Mouse (Mus musculus) megakaryocyte, embryonic 14.5 days (primary cell): Measurements from ENCODE around the gene Sel1l3. TPM values are rescaled to one million over a fixed set of nuclear protein-coding genes. Genes with fewer than 3 reads are reported as not detected.

Experiments used
- H3K27me3 ChIP-seq: replicated peaks from 2 replicates; pipeline ENCODE3; 2012; ENCODE audit warnings: inconsistent platforms
- H3K36me3 ChIP-seq: replicated peaks from 2 replicates; pipeline ENCODE3; 2012; ENCODE audit warnings: low read length, inconsistent platforms, mixed read lengths
- H3K4me1 ChIP-seq: 2 replicates; pipeline ENCODE4 v1.6.1; 2012; ENCODE audit warnings: inconsistent platforms
- H3K4me3 ChIP-seq: replicated peaks from 2 replicates; pipeline ENCODE3; 2012; ENCODE audit warnings: moderate library complexity, mild to moderate bottlenecking, inconsistent platforms
- H3K9me3 ChIP-seq: 2 replicates; pipeline ENCODE4 v1.6.1; 2012; ENCODE audit warnings: inconsistent platforms
- FLI1 ChIP-seq: IDR thresholded peaks from 2 replicates; pipeline ENCODE4 v1.6.1; 2012; ENCODE audit warnings: low read length, inconsistent platforms, mixed read lengths
- GATA1 ChIP-seq: IDR thresholded peaks from 3 replicates; pipeline ENCODE4 v1.6.1; 2012; ENCODE audit warnings: mixed read lengths, low read length, inconsistent platforms, borderline replicate concordance
- polyA plus RNA-seq: library from polyadenylated mRNA; stranded (reverse); fragments of >175 nt; gene quantifications from 2 replicates; pipeline ENCODE4 v1.2.3, GENCODE M21; 2012; ENCODE audit warnings: low replicate concordance; ENCODE audit not compliant: insufficient read depth

Sel1l3 gene
- polyA plus RNA-seq, 1 experiment = 0.08 TPM

- no peaks in the 10 kb centered on the region for H3K36me3 ChIP-seq
- H3K4me3 ChIP-seq = no peak overlapping the region
- TF ChIP-seq FLI1 (no peak), GATA1 (no peak)
- H3K27me3 ChIP-seq = no peaks in the 10 kb centered on the region
- H3K4me1 ChIP-seq = no peaks in the 10 kb centered on the region
- H3K9me3 ChIP-seq = no peaks in the 10 kb centered on the region
These were observed 79.7 kb downstream of the Sel1l3 start for GRCm38 (mm10) chr5:53134003-53134402.

GRCm38 (mm10) chr5:53124701-53125100, 89.0 kb downstream of the Sel1l3 start:
- no peak for TF ChIP-seq GATA1
- TF ChIP-seq FLI1 = no peak
- peaks cover 2% of the 10 kb centered on the region for H3K27me3 ChIP-seq
- H3K4me3 ChIP-seq = no peak overlapping the region

GRCm38 (mm10) chr5:53123525-53124286, 90.0 kb downstream of the Sel1l3 start:
- no peaks in the 10 kb centered on the region for H3K36me3 ChIP-seq
- H3K4me3 ChIP-seq = no peak overlapping the region
- H3K9me3 ChIP-seq = no peaks in the 10 kb centered on the region
- no peaks in the 10 kb centered on the region for H3K4me1 ChIP-seq
- TF ChIP-seq GATA1 (no peak), FLI1 (no peak)
- peaks cover 2% of the 10 kb centered on the region for H3K27me3 ChIP-seq

More at GRCm38 (mm10) chr5:53124701-53125100, 89.0 kb downstream of the Sel1l3 start:
- Histone ChIP-seq H3K4me1 (no peaks in the 10 kb centered on the region), H3K9me3 (no peaks in the 10 kb centered on the region), H3K36me3 (no peaks in the 10 kb centered on the region)

GRCm38 (mm10) chr5:53119689-53120088, 94.0 kb downstream of the Sel1l3 start:
- no peaks in the 10 kb centered on the region for H3K9me3 ChIP-seq

GRCm38 (mm10) chr5:53118212-53118611, 95.5 kb downstream of the Sel1l3 start:
- H3K4me1 ChIP-seq = no peaks in the 10 kb centered on the region
- no peak overlapping the region for H3K4me3 ChIP-seq
- peaks cover 6% of the 10 kb centered on the region for H3K9me3 ChIP-seq
- peaks cover 2% of the 10 kb centered on the region for H3K27me3 ChIP-seq
- TF ChIP-seq GATA1 (no peak), FLI1 (no peak)
- no peaks in the 10 kb centered on the region for H3K36me3 ChIP-seq

More at GRCm38 (mm10) chr5:53119689-53120088, 94.0 kb downstream of the Sel1l3 start:
- Histone ChIP-seq H3K36me3 (no peaks in the 10 kb centered on the region), H3K4me1 (no peaks in the 10 kb centered on the region), H3K4me3 (no peak overlapping the region), H3K27me3 (peaks cover 2% of the 10 kb centered on the region)
- TF ChIP-seq FLI1 (no peak), GATA1 (no peak)

GRCm38 (mm10) chr5:53114616-53115267, 99.0 kb downstream of the Sel1l3 start:
- TF ChIP-seq GATA1 (no peak), FLI1 (no peak)
- Histone ChIP-seq H3K9me3 (peaks cover 15% of the 10 kb centered on the region), H3K27me3 (no peaks in the 10 kb centered on the region), H3K4me3 (no peak overlapping the region), H3K36me3 (no peaks in the 10 kb centered on the region), H3K4me1 (no peaks in the 10 kb centered on the region)

GRCm38 (mm10) chr5:53112942-53113341, 100.8 kb downstream of the Sel1l3 start:
- Histone ChIP-seq H3K27me3 (no peaks in the 10 kb centered on the region), H3K4me1 (no peaks in the 10 kb centered on the region), H3K9me3 (peaks cover 15% of the 10 kb centered on the region), H3K4me3 (no peak overlapping the region), H3K36me3 (no peaks in the 10 kb centered on the region)
- TF ChIP-seq FLI1 = no peak
- no peak for TF ChIP-seq GATA1

GRCm38 (mm10) chr5:53111036-53111435, 102.7 kb downstream of the Sel1l3 start:
- Histone ChIP-seq H3K27me3 (no peaks in the 10 kb centered on the region), H3K36me3 (no peaks in the 10 kb centered on the region)

GRCm38 (mm10) chr5:53110225-53110624, 103.5 kb downstream of the Sel1l3 start:
- H3K4me3 ChIP-seq = no peak overlapping the region
- H3K27me3 ChIP-seq = no peaks in the 10 kb centered on the region
- TF ChIP-seq GATA1 = no peak
- TF ChIP-seq FLI1 = no peak
- H3K4me1 ChIP-seq = no peaks in the 10 kb centered on the region
- H3K9me3 ChIP-seq = peaks cover 15% of the 10 kb centered on the region
- no peaks in the 10 kb centered on the region for H3K36me3 ChIP-seq

More at GRCm38 (mm10) chr5:53111036-53111435, 102.7 kb downstream of the Sel1l3 start:
- TF ChIP-seq GATA1 (no peak), FLI1 (no peak)
- H3K4me3 ChIP-seq = no peak overlapping the region
- H3K4me1 ChIP-seq = no peaks in the 10 kb centered on the region
- peaks cover 15% of the 10 kb centered on the region for H3K9me3 ChIP-seq

- Histone ChIP-seq H3K9me3 (peaks cover 12% of the 10 kb centered on the region), H3K4me3 (no peak overlapping the region), H3K27me3 (no peaks in the 10 kb centered on the region), H3K36me3 (no peaks in the 10 kb centered on the region), H3K4me1 (no peaks in the 10 kb centered on the region)
- no peak for TF ChIP-seq GATA1
- TF ChIP-seq FLI1 = no peak
These were observed 105.1 kb downstream of the Sel1l3 start for GRCm38 (mm10) chr5:53108668-53109067.
